9 mouse cellular contexts compared by ENCODE assay signal in genomic region chr8:66442778-66443177, GRCm38 (mm10). TPM values are rescaled to one million over a fixed set of nuclear protein-coding genes. Genes with fewer than 3 reads are reported as not detected.
A peak's percentile ranks its signal among the peaks of the same experiment; 100 is the strongest.
DNase-seq lines count a peak whose midpoint lies in the region; ATAC-seq lines count a peak whose summit lies in the region.
"Had no signal": no experiment of that assay in that cellular context is flagged by ENCODE, and none has a peak within 500 bp of the region (broad histone marks: within the 10 kb centered on the region; RNA-seq: fewer than 3 reads in every experiment).

No protein-coding gene starts in this region.

- H3K9ac ChIP-seq in forebrain, embryonic 14.5 days (ENCODE audit: low read length) = no peak overlapping the region
- no peak overlapping the region for H3K9ac ChIP-seq in forebrain, embryonic 12.5 days
- no peak overlapping the region for H3K9ac ChIP-seq in intestine, embryonic 15.5 days
- H3K9ac ChIP-seq: heart, embryonic 15.5 days had no signal

- H3K4me2 ChIP-seq in forebrain, embryonic 14.5 days (ENCODE audit: low read length) = no peak overlapping the region
- no peak overlapping the region for H3K4me2 ChIP-seq in forebrain, embryonic 12.5 days
- no peak overlapping the region for H3K4me2 ChIP-seq in intestine, embryonic 15.5 days (replicated peaks)
- H3K4me2 ChIP-seq: heart, embryonic 15.5 days had no signal

- H3K4me1 ChIP-seq in forebrain, embryonic 14.5 days (ENCODE audit: control insufficient read depth, insufficient read depth, low read length) = no peaks in the 10 kb centered on the region
- no peaks in the 10 kb centered on the region for H3K4me1 ChIP-seq in forebrain, embryonic 12.5 days
- H3K4me1 ChIP-seq in intestine, embryonic 15.5 days (replicated peaks) = no peaks in the 10 kb centered on the region
- H3K4me1 ChIP-seq: heart, embryonic 15.5 days had no signal

- no peaks in the 10 kb centered on the region for H3K9me3 ChIP-seq in forebrain, embryonic 14.5 days (replicated peaks; ENCODE audit: control insufficient read depth, low read length)
- no peaks in the 10 kb centered on the region for H3K9me3 ChIP-seq in forebrain, embryonic 12.5 days
- no peaks in the 10 kb centered on the region for H3K9me3 ChIP-seq in intestine, embryonic 15.5 days
- H3K9me3 ChIP-seq: heart, embryonic 15.5 days had no signal

- H3K36me3 ChIP-seq in forebrain, embryonic 14.5 days (ENCODE audit: control insufficient read depth, insufficient read depth, low read length) = no peaks in the 10 kb centered on the region
- no peaks in the 10 kb centered on the region for H3K36me3 ChIP-seq in forebrain, embryonic 12.5 days (replicated peaks)
- H3K36me3 ChIP-seq in intestine, embryonic 15.5 days = no peaks in the 10 kb centered on the region
- H3K36me3 ChIP-seq: heart, embryonic 15.5 days had no signal

- peak; percentile 71 for DNase-seq in forebrain, embryonic 14.5 days (ENCODE audit: low spot score)
- peak; percentile 7 for DNase-seq in lung, postnatal 14 days
- DNase-seq in lung, postnatal 4 days = no peak
- DNase-seq in embryo, embryonic 11 days = peak; percentile 64
- peak; percentile 13 for DNase-seq in mesoderm, embryonic 11.5 days (ENCODE audit: low read depth, low spot score)
- no peak for DNase-seq in gastrocnemius, postnatal 4 days (ENCODE audit: low spot score in 2 of 2)

- H3K27me3 ChIP-seq in forebrain, embryonic 14.5 days (replicated peaks; ENCODE audit: control insufficient read depth, insufficient read depth, low read length) = no peaks in the 10 kb centered on the region
- no peaks in the 10 kb centered on the region for H3K27me3 ChIP-seq in forebrain, embryonic 12.5 days
- no peaks in the 10 kb centered on the region for H3K27me3 ChIP-seq in intestine, embryonic 15.5 days (replicated peaks)
- H3K27me3 ChIP-seq: heart, embryonic 15.5 days had no signal

- WGBS in forebrain, embryonic 14.5 days = 32% methylated on average over 1 of the region's 1 CpGs
- 35% methylated on average over 1 of the region's 1 CpGs for WGBS in forebrain, embryonic 12.5 days
- 27% methylated on average over 1 of the region's 1 CpGs for WGBS in intestine, embryonic 15.5 days

- peak; percentile 65 for ATAC-seq in forebrain, embryonic 14.5 days
- ATAC-seq in forebrain, embryonic 12.5 days (ENCODE audit: low FRiP score) = no peak
- ATAC-seq in intestine, embryonic 15.5 days = no peak

- H3K4me3 ChIP-seq in forebrain, embryonic 14.5 days (ENCODE audit: low read depth, low read length) = no peak overlapping the region
- no peak overlapping the region for H3K4me3 ChIP-seq in forebrain, embryonic 12.5 days (replicated peaks)
- no peak overlapping the region for H3K4me3 ChIP-seq in intestine, embryonic 15.5 days (replicated peaks)
- H3K4me3 ChIP-seq: heart, embryonic 15.5 days had no signal

- H3K27ac ChIP-seq in forebrain, embryonic 14.5 days (ENCODE audit: low read depth, low read length) = no peak overlapping the region
- no peak overlapping the region for H3K27ac ChIP-seq in forebrain, embryonic 12.5 days
- H3K27ac ChIP-seq in intestine, embryonic 15.5 days = no peak overlapping the region
- H3K27ac ChIP-seq: heart, embryonic 15.5 days had no signal

RNA-seq across cellular contexts. Expression of gene Tma16, which starts 43.6 kb away (rescaled TPM):
- polyA plus RNA-seq in forebrain, embryonic 14.5 days (2014; fragmentation: Nextera tagmentation; extraction: Ambion mirVana) = 7.6 and 10.0 TPM in 2 replicates
- 14.3 and 15.5 TPM in 2 replicates for polyA plus RNA-seq in forebrain, embryonic 12.5 days (2016; fragmentation: Nextera tagmentation; extraction: Ambion mirVana)
- 1 to 10 TPM; 6.5 to 9.1 TPM for total RNA-seq in gastrocnemius, postnatal 4 days (2021)
- polyA plus RNA-seq in intestine, embryonic 15.5 days (2015; fragmentation: Nextera tagmentation; extraction: Ambion mirVana) = 13.1 and 13.3 TPM in 2 replicates

Comparison
In these comparisons a context has a peak if more than half of its experiments do, and no peak if none do; other contexts are left out.
1. DNase-seq: peak in forebrain, embryonic 14.5 days (single experiment), lung, postnatal 14 days (single experiment), embryo, embryonic 11 days (single experiment) and mesoderm, embryonic 11.5 days (single experiment); none in lung, postnatal 4 days (0 of 2) and gastrocnemius, postnatal 4 days (0 of 2).